Mouse (Mus musculus): ENCODE measurements around the gene Znrf2. TPM values are rescaled to one million over a fixed set of nuclear protein-coding genes. Genes with fewer than 3 reads are reported as not detected.

Gene Znrf2
- polyA plus RNA-seq, 1 experiment from 2014 or later = 11.3 TPM

DNA sequence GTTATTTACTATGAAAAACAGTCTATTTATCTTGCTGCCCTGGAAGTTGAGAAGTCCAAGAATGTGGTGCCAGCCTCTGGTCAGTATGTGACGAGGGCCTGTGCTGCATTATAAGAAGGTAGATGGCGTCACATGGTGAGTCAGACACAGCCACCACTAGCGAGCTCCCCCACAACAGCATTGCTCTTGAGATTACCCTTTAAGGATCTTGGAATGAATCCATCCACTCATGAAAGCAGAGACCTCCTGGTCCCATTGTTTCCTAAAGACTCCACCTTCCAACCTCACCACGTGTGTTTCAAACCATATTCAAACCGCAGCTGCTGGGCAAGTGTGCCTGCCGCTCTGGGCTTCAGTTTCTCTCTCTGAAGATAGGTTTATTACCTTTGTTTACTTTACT is 28.2 kb upstream of the Znrf2 start:
- peaks cover 11% of the 10 kb centered on the region for H3K4me1 ChIP-seq
- H3K36me3 ChIP-seq (ENCODE audit: poor library complexity, severe bottlenecking) = no peaks in the 10 kb centered on the region
- no peak overlapping the region for H3K27ac ChIP-seq
- no peak for ATAC-seq
- no peak overlapping the region for H3K9ac ChIP-seq
- H3K9me3 ChIP-seq (replicated peaks) = no peaks in the 10 kb centered on the region
- H3K27me3 ChIP-seq = no peaks in the 10 kb centered on the region
- H3K4me3 ChIP-seq = no peak overlapping the region
- 37% methylated on average over 6 of the region's 6 CpGs for WGBS
- H3K4me2 ChIP-seq = no peak overlapping the region

DNA sequence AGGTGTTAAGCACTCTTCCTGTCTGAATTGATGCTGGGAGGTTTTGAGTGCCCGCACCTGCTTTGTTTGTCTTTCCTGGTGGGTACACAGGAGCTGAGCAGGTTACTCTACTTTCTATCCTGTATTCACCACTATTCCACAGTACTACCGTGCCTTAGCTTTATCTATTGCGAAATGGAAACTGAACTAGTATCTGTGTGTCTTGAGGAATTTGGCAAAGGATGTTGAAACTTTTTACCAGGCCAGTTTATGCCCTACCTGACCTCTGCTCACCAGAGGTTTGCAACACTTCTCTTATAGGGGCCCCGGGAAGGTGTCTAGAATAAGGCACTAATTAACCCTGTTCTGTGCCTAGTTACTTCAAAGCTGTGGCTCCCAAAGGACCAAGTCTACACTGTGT is 27.6 kb upstream of the Znrf2 start:
- WGBS = 93% methylated on average over 4 of the region's 4 CpGs
- Histone ChIP-seq H3K27ac (no peak overlapping the region), H3K36me3 (ENCODE audit: poor library complexity, severe bottlenecking) (no peaks in the 10 kb centered on the region), H3K9ac (no peak overlapping the region), H3K4me1 (peaks cover 11% of the 10 kb centered on the region), H3K4me2 (no peak overlapping the region), H3K4me3 (no peak overlapping the region), H3K27me3 (no peaks in the 10 kb centered on the region), H3K9me3 (replicated peaks) (no peaks in the 10 kb centered on the region)
- ATAC-seq = no peak

DNA sequence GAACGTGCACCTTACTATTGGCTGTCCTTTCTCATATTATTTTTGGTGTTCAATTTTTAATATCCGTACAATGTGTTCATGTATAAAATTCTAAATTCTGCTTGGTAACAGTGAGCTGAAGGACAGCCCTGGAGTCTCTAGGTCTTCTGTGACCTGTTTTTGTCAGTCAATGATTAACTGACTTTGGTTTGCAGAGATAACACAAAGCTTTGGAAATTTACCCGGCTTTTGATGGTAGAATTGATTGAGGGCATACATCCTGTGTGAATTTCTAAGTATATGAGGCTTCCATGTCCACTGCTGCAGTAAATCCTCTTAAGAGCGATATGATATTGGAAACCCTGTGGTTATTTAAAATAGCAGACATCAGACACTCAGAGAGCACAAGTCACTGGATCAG is 26.6 kb upstream of the Znrf2 start:
- H3K27ac ChIP-seq = no peak overlapping the region
- no peak for ATAC-seq
- WGBS = 91% methylated on average over 4 of the region's 4 CpGs

DNA sequence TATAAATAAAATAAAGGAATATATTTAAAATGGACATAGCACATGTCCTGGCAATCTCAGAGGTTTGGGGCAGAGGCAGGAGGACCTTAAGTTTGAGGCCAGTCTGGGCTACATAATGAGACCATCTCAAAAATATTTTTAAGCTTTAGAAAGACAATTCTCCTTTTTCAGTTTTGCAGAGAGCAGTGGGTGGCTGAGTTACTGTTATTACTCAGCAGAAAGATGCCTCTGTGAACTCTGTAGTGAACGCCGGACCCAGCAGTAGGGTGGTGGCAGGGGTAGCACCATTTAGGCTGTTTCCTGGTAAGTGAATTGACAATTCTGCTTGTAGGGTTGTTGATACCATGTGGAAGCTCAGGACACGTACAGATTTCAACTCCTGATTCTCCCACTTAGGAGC is 22.9 kb upstream of the Znrf2 start:
- H3K36me3 ChIP-seq (ENCODE audit: poor library complexity, severe bottlenecking) = no peaks in the 10 kb centered on the region
- H3K27ac ChIP-seq = no peak overlapping the region
- no peaks in the 10 kb centered on the region for H3K9me3 ChIP-seq (replicated peaks)
- no peaks in the 10 kb centered on the region for H3K4me1 ChIP-seq
- H3K4me3 ChIP-seq = no peak overlapping the region
- ATAC-seq = no peak
- H3K27me3 ChIP-seq = no peaks in the 10 kb centered on the region
- no peak overlapping the region for H3K9ac ChIP-seq
- no peak overlapping the region for H3K4me2 ChIP-seq
- 94% methylated on average over 3 of the region's 3 CpGs for WGBS

More for the DNA sequence above, 26.6 kb upstream of the Znrf2 start:
- Histone ChIP-seq H3K4me3 (no peak overlapping the region), H3K4me2 (no peak overlapping the region), H3K36me3 (ENCODE audit: poor library complexity, severe bottlenecking) (no peaks in the 10 kb centered on the region), H3K27me3 (no peaks in the 10 kb centered on the region), H3K9me3 (replicated peaks) (no peaks in the 10 kb centered on the region), H3K9ac (no peak overlapping the region), H3K4me1 (peaks cover 8% of the 10 kb centered on the region)

DNA sequence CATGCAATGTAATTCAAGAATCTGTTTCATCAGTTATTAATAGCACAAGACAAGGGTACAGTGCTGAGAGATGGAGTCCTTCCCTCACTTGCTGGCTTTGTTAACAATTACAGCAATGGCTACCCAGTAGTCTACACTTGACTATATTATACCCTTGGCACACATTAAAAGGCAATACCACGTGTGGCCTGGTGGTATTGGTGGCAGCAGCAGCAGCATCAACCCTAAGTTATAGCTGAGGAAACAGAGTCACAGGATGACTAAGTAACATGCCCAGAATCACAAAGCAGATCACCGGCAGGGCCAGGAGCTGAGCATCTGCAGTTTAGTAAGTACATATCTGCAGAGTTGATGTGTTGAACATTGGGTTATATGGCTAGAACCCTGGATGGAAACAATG is 22.3 kb upstream of the Znrf2 start:
- WGBS = 62% methylated on average over 2 of the region's 2 CpGs
- Histone ChIP-seq H3K27ac (no peak overlapping the region), H3K4me1 (no peaks in the 10 kb centered on the region), H3K36me3 (ENCODE audit: poor library complexity, severe bottlenecking) (no peaks in the 10 kb centered on the region), H3K9me3 (replicated peaks) (no peaks in the 10 kb centered on the region), H3K27me3 (no peaks in the 10 kb centered on the region), H3K4me3 (no peak overlapping the region), H3K4me2 (no peak overlapping the region), H3K9ac (no peak overlapping the region)
- ATAC-seq = no peak

DNA sequence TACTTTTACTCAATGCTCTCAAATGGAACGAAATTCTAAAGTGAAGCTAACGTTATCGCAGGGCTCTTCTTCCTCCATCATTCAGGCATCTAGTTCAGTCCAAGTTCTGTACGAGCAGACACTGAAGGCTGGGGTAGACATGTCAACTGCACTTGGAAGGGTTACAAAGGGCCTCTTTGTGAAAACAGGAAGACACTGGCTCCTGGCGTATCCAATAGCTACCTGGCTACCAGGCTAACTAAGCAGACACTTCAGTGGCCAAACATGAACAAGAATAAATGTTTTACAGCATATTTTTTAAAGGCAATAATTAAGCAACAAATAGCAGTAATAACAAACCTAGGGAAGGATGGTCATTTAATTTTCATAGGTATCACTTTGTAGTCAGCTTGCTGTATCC is 21.7 kb upstream of the Znrf2 start:
- Histone ChIP-seq H3K9ac (no peak overlapping the region), H3K9me3 (replicated peaks) (no peaks in the 10 kb centered on the region), H3K4me2 (no peak overlapping the region), H3K27ac (no peak overlapping the region), H3K4me1 (no peaks in the 10 kb centered on the region), H3K36me3 (ENCODE audit: poor library complexity, severe bottlenecking) (no peaks in the 10 kb centered on the region), H3K4me3 (no peak overlapping the region), H3K27me3 (no peaks in the 10 kb centered on the region)
- no peak for ATAC-seq
- WGBS = 86% methylated on average over 5 of the region's 5 CpGs

DNA sequence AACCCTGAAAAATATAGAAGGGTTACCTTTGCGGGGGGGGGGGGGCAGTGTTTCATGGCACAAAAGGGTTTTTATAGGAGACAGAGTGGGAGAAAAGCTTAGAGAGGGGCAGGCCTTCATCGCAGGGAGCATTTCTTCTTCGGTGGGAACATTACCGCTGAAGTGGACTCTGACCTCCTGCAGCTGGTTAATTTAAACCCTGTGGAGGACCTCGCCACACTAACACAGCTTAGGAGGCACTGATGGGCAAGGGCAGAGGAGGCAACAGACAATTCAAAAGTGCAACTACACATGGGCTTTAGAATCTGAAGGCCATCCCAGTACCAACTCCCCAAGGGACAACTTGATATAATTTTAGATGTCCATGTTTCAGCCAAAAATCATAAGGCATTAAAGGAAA is 20.7 kb upstream of the Znrf2 start:
- Histone ChIP-seq H3K27ac (no peak overlapping the region), H3K4me3 (no peak overlapping the region), H3K4me2 (no peak overlapping the region), H3K27me3 (no peaks in the 10 kb centered on the region), H3K36me3 (ENCODE audit: poor library complexity, severe bottlenecking) (no peaks in the 10 kb centered on the region), H3K9ac (no peak overlapping the region), H3K9me3 (replicated peaks) (no peaks in the 10 kb centered on the region), H3K4me1 (no peaks in the 10 kb centered on the region)
- WGBS = 77% methylated on average over 5 of the region's 5 CpGs
- ATAC-seq = no peak

DNA sequence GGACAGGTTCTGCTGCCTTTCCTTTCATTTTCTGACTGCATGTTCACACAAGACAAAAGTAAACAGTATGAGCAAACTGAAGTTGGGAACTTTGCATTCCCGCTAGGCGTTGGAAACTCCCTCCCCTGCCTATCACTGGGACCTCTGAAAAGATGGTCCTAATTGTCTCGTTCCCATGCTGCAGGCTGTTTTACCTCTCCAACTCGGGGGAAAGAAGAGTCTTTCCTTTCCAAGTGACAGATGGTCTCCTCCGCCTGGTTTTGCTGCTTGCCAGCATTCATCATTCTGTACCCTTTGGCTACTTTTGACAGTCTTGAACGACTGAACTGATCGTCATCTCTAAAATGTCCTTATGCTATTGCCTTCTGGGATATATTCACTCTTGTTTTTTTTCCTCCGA is 14.4 kb upstream of the Znrf2 start:
- no peak overlapping the region for H3K4me3 ChIP-seq
- H3K9me3 ChIP-seq (replicated peaks) = no peaks in the 10 kb centered on the region
- 58% methylated on average over 8 of the region's 8 CpGs for WGBS
- peak; percentile 81 for ATAC-seq
- H3K9ac ChIP-seq = no peak overlapping the region
- H3K4me2 ChIP-seq = no peak overlapping the region
- H3K27me3 ChIP-seq = no peaks in the 10 kb centered on the region
- no peaks in the 10 kb centered on the region for H3K4me1 ChIP-seq
- H3K36me3 ChIP-seq (ENCODE audit: poor library complexity, severe bottlenecking) = no peaks in the 10 kb centered on the region
- H3K27ac ChIP-seq = peak overlapping the region; percentile 51

DNA sequence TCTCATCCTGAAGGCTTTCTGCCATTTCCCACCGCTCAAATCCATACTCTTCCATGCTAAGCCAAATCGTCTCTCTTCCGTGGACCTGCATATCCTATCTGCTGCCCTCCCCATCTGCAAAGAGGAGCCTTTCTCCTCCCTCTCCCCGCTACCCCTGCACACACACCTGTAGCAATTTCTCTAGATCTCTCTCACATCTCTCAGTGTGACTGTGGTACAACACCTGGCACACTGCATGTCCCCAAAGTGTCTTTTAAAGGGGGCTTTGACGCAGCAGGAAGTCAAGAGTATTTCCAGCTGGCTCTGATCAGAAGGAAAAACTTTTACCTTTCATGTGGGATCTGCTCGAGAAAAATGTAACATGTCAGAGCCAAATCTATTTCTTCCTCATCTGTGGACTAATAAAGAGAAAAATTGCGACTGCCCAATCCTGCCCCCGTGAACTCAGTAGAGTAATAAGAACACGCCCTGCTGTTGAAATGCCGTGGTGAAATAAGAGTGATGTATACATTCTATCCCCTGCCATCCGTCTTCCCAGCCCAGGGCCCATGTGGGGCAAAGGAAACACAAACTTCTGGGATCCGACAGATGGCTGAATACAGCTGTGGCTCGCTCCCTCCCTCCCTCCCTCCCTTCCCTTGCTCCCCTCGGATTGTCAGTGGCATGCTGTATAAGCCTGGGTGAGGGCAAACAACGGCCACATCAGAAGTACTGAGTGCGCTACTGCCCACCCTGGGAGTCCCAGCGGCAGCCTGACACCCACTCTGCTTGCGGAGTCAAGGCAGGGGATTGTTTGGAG is 12.5 kb upstream of the Znrf2 start:
- H3K4me1 ChIP-seq = no peaks in the 10 kb centered on the region
- no peak overlapping the region for H3K27ac ChIP-seq
- WGBS = 73% methylated on average over 18 of the region's 18 CpGs
- H3K27me3 ChIP-seq = no peaks in the 10 kb centered on the region
- H3K9me3 ChIP-seq (replicated peaks) = no peaks in the 10 kb centered on the region
- no peaks in the 10 kb centered on the region for H3K36me3 ChIP-seq (ENCODE audit: poor library complexity, severe bottlenecking)
- no peak overlapping the region for H3K4me3 ChIP-seq
- ATAC-seq = no peak
- no peak overlapping the region for H3K4me2 ChIP-seq
- H3K9ac ChIP-seq = no peak overlapping the region

DNA sequence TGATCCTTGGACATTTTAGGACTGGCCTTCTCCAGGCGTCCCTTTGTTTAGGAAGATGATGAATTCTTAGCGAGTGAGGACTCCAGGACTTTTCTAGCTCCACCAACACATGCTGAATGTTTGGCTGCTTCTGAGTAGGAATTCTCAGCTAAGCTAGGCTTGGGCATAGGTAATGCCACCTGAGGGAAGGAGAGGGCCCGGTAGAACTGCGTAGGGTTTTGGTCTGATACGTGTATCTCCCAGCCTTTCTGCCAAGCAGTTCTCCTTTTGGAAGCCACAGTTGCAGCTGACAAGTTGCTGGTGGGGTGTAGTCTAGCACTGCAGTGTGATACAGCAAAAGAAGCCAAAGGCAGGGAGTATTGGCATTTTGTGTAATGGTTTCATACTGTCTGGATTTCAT is 10.9 kb upstream of the Znrf2 start:
- Histone ChIP-seq H3K4me3 (no peak overlapping the region), H3K4me1 (no peaks in the 10 kb centered on the region), H3K36me3 (ENCODE audit: poor library complexity, severe bottlenecking) (no peaks in the 10 kb centered on the region), H3K27ac (no peak overlapping the region), H3K9ac (no peak overlapping the region), H3K4me2 (no peak overlapping the region), H3K27me3 (no peaks in the 10 kb centered on the region), H3K9me3 (replicated peaks) (no peaks in the 10 kb centered on the region)
- no peak for ATAC-seq
- 75% methylated on average over 5 of the region's 5 CpGs for WGBS

DNA sequence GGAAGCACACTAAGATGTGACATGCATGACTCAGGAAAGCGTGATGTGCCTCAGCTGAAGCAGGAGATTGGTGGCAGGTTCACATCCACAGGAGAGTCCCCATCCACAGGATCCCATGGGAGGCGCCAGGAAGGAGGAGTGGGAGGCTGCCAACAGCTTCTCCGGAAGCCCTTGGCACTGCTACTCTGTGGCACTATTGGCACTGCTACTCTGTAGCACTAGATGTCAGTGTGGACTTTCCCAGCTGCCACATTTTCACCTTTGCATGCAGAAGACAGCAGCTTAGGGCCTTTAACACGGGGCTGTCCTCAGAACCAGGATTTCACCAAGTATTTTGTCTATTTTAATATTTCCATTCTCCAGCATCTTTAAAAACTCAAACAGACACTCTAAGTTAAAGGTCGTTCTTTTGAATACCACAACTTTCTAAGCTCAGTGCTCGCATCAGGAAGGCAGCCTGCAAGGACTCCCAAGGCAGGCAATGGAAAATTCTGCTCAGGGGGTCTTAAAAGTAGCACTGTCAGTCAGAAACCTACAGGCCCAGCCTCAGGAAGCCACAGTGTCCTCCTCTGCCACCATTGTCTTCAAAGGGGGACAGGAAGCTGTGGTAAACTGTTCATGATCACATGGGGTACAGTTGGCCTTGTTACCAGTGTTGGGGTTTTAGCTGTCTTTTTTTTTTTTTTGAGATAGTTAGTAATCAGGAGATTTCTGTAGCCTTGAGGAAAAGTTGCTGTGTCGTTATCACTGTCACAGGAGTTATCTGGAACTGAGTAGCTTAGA is 7.0 kb upstream of the Znrf2 start:
- Histone ChIP-seq H3K4me2 (no peak overlapping the region), H3K4me3 (no peak overlapping the region), H3K36me3 (ENCODE audit: poor library complexity, severe bottlenecking) (no peaks in the 10 kb centered on the region), H3K9ac (no peak overlapping the region), H3K27me3 (no peaks in the 10 kb centered on the region), H3K27ac (no peak overlapping the region), H3K9me3 (replicated peaks) (no peaks in the 10 kb centered on the region), H3K4me1 (0 out of 2 replicates have a peak, but pooled peaks cover 18% of the 10 kb centered on the region)
- peak; percentile 41; the same call in 1 of the 2 replicates for ATAC-seq
- 62% methylated on average over 7 of the region's 7 CpGs for WGBS

DNA sequence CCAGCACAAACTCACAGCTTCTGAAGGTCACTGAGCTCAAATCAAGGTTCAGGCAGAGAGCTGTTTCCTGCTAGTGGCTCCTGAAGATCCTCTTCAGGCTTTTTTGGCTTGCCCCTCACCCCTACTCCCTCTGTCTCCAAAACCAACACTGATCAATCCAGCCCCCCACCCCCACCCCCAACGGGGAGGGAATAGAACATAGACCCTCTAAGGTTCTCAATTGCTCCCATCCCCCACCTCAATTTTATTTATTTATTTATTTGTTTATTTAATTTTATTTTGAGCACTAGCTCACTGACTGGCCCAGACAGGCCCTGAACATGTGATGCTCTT is 6.4 kb upstream of the Znrf2 start:
- 0 out of 2 replicates have a peak, but pooled peaks cover 18% of the 10 kb centered on the region for H3K4me1 ChIP-seq
- H3K36me3 ChIP-seq (ENCODE audit: poor library complexity, severe bottlenecking) = no peaks in the 10 kb centered on the region
- H3K9ac ChIP-seq = no peak overlapping the region
- H3K9me3 ChIP-seq (replicated peaks) = no peaks in the 10 kb centered on the region
- WGBS = 72% methylated on average over 1 of the region's 1 CpGs
- no peaks in the 10 kb centered on the region for H3K27me3 ChIP-seq
- H3K27ac ChIP-seq = no peak overlapping the region
- no peak overlapping the region for H3K4me2 ChIP-seq
- H3K4me3 ChIP-seq = no peak overlapping the region
- ATAC-seq = no peak

All from forebrain, embryonic 13.5 days (tissue).